Mouse (Mus musculus): Measurements from ENCODE around the gene Fmr1. TPM values are rescaled to one million over a fixed set of nuclear protein-coding genes. Genes with fewer than 3 reads are reported as not detected.

The Fmr1 gene
- 12.5 and 26.0 TPM in 2 replicates for polyA plus RNA-seq (2012)

GRCm38 (mm10) chrX:68678333-68678740 lies at the start of gene Fmr1:
Fmr1 (plus strand) TSS chrX:68678541.

GRCm38 (mm10) chrX:68761606-68762005 lies 83.3 kb downstream of the Fmr1 start, which contains the start of gene Fmr1nb:
Fmr1nb (plus strand) TSS chrX:68761839.

Other genes with a start within 250 kb of the Fmr1 start
- gene Fmr1nb, start 83.3 kb downstream of the Fmr1 start, polyA plus RNA-seq (2012), result not detected in 2 replicates
- 0.85 and 1.0 TPM in 2 replicates for gene Gm14698, start 142.6 kb downstream of the Fmr1 start, polyA plus RNA-seq (2012)
- gene Gm6812, start 214.5 kb downstream of the Fmr1 start, polyA plus RNA-seq (2012), result not detected in 2 replicates